Mouse (Mus musculus) intestine, embryonic 14.5 days (tissue): ENCODE measurements around the gene Naa40. TPM values are rescaled to one million over a fixed set of nuclear protein-coding genes. Genes with fewer than 3 reads are reported as not detected.

ENCODE experiments used
- ATAC-seq: fragments of 200-750 bp; cut with Nextera tagmentation; replicated peaks from 2 replicates; pipeline ENCODE4 v1.8.0; 2017; ENCODE audit warnings: low read depth, moderate number of reproducible peaks, moderate TSS enrichment, moderate library complexity; ENCODE audit not compliant: low FRiP score, low TSS enrichment
- DNase-seq: peaks from one replicate; pipeline ENCODE4 v3.0.0-alpha.2; 2018; ENCODE audit warnings: low spot score
- H3K27ac ChIP-seq: fragments of 300-500 bp; sonication (generic); 2 replicates; pipeline ENCODE4 v1.5.1; 2014; ENCODE audit warnings: low read depth, mild to moderate bottlenecking, control low read depth
- H3K27me3 ChIP-seq: fragments of 300-500 bp; sonication (generic); replicated peaks from 2 replicates; pipeline ENCODE4 v1.6.1; 2014; ENCODE audit warnings: low read length, control low read depth; ENCODE audit not compliant: control insufficient read depth, insufficient read depth
- H3K36me3 ChIP-seq: fragments of 300-500 bp; sonication (generic); 2 replicates; pipeline ENCODE4 v1.6.1; 2014; ENCODE audit warnings: low read length, control low read depth; ENCODE audit not compliant: control insufficient read depth, insufficient read depth
- H3K4me1 ChIP-seq: fragments of 300-500 bp; sonication (generic); replicated peaks from 2 replicates; pipeline ENCODE4 v1.6.1; 2014; ENCODE audit warnings: low read length, control low read depth, mixed read lengths; ENCODE audit not compliant: control insufficient read depth, insufficient read depth
- H3K4me2 ChIP-seq: fragments of 300-500 bp; sonication (generic); 2 replicates; pipeline ENCODE4 v1.6.1; 2014; ENCODE audit warnings: low read length
- H3K4me3 ChIP-seq: fragments of 300-500 bp; sonication (generic); 2 replicates; pipeline ENCODE4 v1.5.1; 2014; ENCODE audit warnings: low read depth, low read length, control low read depth, mixed read lengths
- H3K9ac ChIP-seq: fragments of 300-500 bp; sonication (generic); 2 replicates; pipeline ENCODE4 v1.6.1; 2014; ENCODE audit warnings: mild to moderate bottlenecking, low read length
- H3K9me3 ChIP-seq: fragments of 300-500 bp; sonication (generic); 2 replicates; pipeline ENCODE4 v1.6.1; 2016; ENCODE audit warnings: low read length, control low read depth; ENCODE audit not compliant: control insufficient read depth
- WGBS: fragments of 180-500 bp; shearing (Covaris S2); extraction: QIAGEN DNeasy Blood & Tissue Kit; methylation state at CpG from one replicate; pipeline ENCODE4 v1.1.7; 2014; 5-methylcytosine and 5-hydroxymethylcytosine counted together
- polyA plus RNA-seq: library from polyadenylated mRNA; unstranded; fragments of >200 nt; fragmentation: Nextera tagmentation; extraction: Ambion mirVana; gene quantifications from 2 replicates; pipeline ENCODE4 v1.2.1, GENCODE M21; 2014

The Naa40 gene
- polyA plus RNA-seq, 1 experiment from 2014 or later = 67.4 TPM

GRCm38 (mm10) chr19:7261964-7262363, 21.0 kb upstream of the Naa40 start:
- 89% methylated on average over 3 of the region's 3 CpGs for WGBS
- Histone ChIP-seq H3K9me3 (no peaks in the 10 kb centered on the region), H3K36me3 (no peaks in the 10 kb centered on the region), H3K4me2 (no peak overlapping the region), H3K4me1 (peaks cover 29% of the 10 kb centered on the region), H3K9ac (no peak overlapping the region), H3K27ac (no peak overlapping the region), H3K27me3 (no peaks in the 10 kb centered on the region), H3K4me3 (no peak overlapping the region)
- DNase-seq (no peak), ATAC-seq (no peak)

- H3K4me3 ChIP-seq = no peak overlapping the region
- H3K27me3 ChIP-seq = no peaks in the 10 kb centered on the region
- H3K9me3 ChIP-seq = no peaks in the 10 kb centered on the region
- H3K9ac ChIP-seq = no peak overlapping the region
- no peak for ATAC-seq
- no peak overlapping the region for H3K27ac ChIP-seq
- no peaks in the 10 kb centered on the region for H3K36me3 ChIP-seq
- 92% methylated on average over 1 of the region's 1 CpGs for WGBS
- H3K4me2 ChIP-seq = no peak overlapping the region
- no peak for DNase-seq
- peaks cover 24% of the 10 kb centered on the region for H3K4me1 ChIP-seq
Observed at GRCm38 (mm10) chr19:7261476-7261875, 20.5 kb upstream of the Naa40 start.

- H3K9ac ChIP-seq = no peak overlapping the region
- no peak overlapping the region for H3K4me2 ChIP-seq
- H3K27ac ChIP-seq = no peak overlapping the region
- H3K9me3 ChIP-seq = no peaks in the 10 kb centered on the region
- ATAC-seq (no peak), DNase-seq (no peak)
- no peaks in the 10 kb centered on the region for H3K36me3 ChIP-seq
- H3K4me3 ChIP-seq = no peak overlapping the region
- WGBS = 85% methylated on average over 5 of the region's 5 CpGs
- H3K27me3 ChIP-seq = no peaks in the 10 kb centered on the region
- H3K4me1 ChIP-seq = no peaks in the 10 kb centered on the region
Observed at GRCm38 (mm10) chr19:7257881-7258280, 16.9 kb upstream of the Naa40 start.

- WGBS = 71% methylated on average over 3 of the region's 3 CpGs
- Histone ChIP-seq H3K27me3 (no peaks in the 10 kb centered on the region), H3K36me3 (no peaks in the 10 kb centered on the region), H3K9me3 (no peaks in the 10 kb centered on the region), H3K4me1 (no peaks in the 10 kb centered on the region; the same call in 1 of the 2 replicates), H3K4me3 (no peak overlapping the region), H3K27ac (no peak overlapping the region), H3K4me2 (no peak overlapping the region), H3K9ac (no peak overlapping the region)
- ATAC-seq (no peak), DNase-seq (no peak)
Observed at GRCm38 (mm10) chr19:7246021-7246420, 5.0 kb upstream of the Naa40 start.

- DNase-seq = peak; percentile 68
- H3K9me3 ChIP-seq = no peaks in the 10 kb centered on the region
- H3K4me2 ChIP-seq = peak overlapping the region; percentile 96
- no peaks in the 10 kb centered on the region for H3K27me3 ChIP-seq
- 3% methylated on average over 13 of the region's 13 CpGs for WGBS
- peak overlapping the region; percentile 74 for H3K4me3 ChIP-seq
- peak overlapping the region; percentile 77 for H3K9ac ChIP-seq
- H3K4me1 ChIP-seq = peaks cover 11% of the 10 kb centered on the region
- H3K36me3 ChIP-seq = peaks cover 20% of the 10 kb centered on the region
- peak; percentile 26 for ATAC-seq
- H3K27ac ChIP-seq = peak overlapping the region; percentile 81; the same call in 1 of the 2 replicates
Observed at GRCm38 (mm10) chr19:7240291-7240690, 692 bp downstream of the Naa40 start.

- DNase-seq (no peak), ATAC-seq (no peak)
- peaks cover 11% of the 10 kb centered on the region for H3K4me1 ChIP-seq
- H3K9me3 ChIP-seq = no peaks in the 10 kb centered on the region
- H3K36me3 ChIP-seq = peaks cover 22% of the 10 kb centered on the region
- H3K4me2 ChIP-seq = peak overlapping the region; percentile 96
- peak overlapping the region; percentile 77 for H3K9ac ChIP-seq
- no peak overlapping the region for H3K27ac ChIP-seq
- no peaks in the 10 kb centered on the region for H3K27me3 ChIP-seq
- WGBS = 85% methylated on average over 3 of the region's 3 CpGs
- H3K4me3 ChIP-seq = peak overlapping the region; percentile 74; the same call in 1 of the 2 replicates
Observed at GRCm38 (mm10) chr19:7239574-7239973, 1.4 kb downstream of the Naa40 start.

GRCm38 (mm10) chr19:7236742-7237141, 4.2 kb downstream of the Naa40 start:
- Histone ChIP-seq H3K9me3 (no peaks in the 10 kb centered on the region), H3K36me3 (peaks cover 50% of the 10 kb centered on the region), H3K4me1 (peaks cover 11% of the 10 kb centered on the region), H3K4me3 (no peak overlapping the region), H3K27me3 (no peaks in the 10 kb centered on the region), H3K9ac (no peak overlapping the region), H3K4me2 (no peak overlapping the region), H3K27ac (no peak overlapping the region)
- no peak for ATAC-seq
- WGBS = 95% methylated on average over 4 of the region's 4 CpGs
- DNase-seq = no peak

- no peak overlapping the region for H3K4me3 ChIP-seq
- no peak overlapping the region for H3K4me2 ChIP-seq
- WGBS = 98% methylated on average over 2 of the region's 2 CpGs
- DNase-seq = no peak
- peaks cover 57% of the 10 kb centered on the region for H3K36me3 ChIP-seq
- no peak overlapping the region for H3K9ac ChIP-seq
- ATAC-seq = no peak
- no peaks in the 10 kb centered on the region for H3K9me3 ChIP-seq
- H3K4me1 ChIP-seq = peaks cover 11% of the 10 kb centered on the region
- H3K27ac ChIP-seq = no peak overlapping the region
- H3K27me3 ChIP-seq = no peaks in the 10 kb centered on the region
Observed at GRCm38 (mm10) chr19:7236011-7236410, 5.0 kb downstream of the Naa40 start.

- WGBS = 94% methylated on average over 9 of the region's 9 CpGs
- Histone ChIP-seq H3K4me2 (no peak overlapping the region), H3K9ac (no peak overlapping the region), H3K36me3 (peaks cover 62% of the 10 kb centered on the region), H3K27ac (no peak overlapping the region), H3K4me1 (peaks cover 11% of the 10 kb centered on the region), H3K9me3 (no peaks in the 10 kb centered on the region), H3K4me3 (no peak overlapping the region), H3K27me3 (no peaks in the 10 kb centered on the region)
- no peak for DNase-seq
- ATAC-seq = no peak
Observed at GRCm38 (mm10) chr19:7235461-7235860, 5.5 kb downstream of the Naa40 start.
